Mouse (Mus musculus): ENCODE results near the gene Eif4a2. TPM values are rescaled to one million over a fixed set of nuclear protein-coding genes. Genes with fewer than 3 reads are reported as not detected.

The Eif4a2 gene
- total and polyA plus RNA-seq, 3 experiments = 128 to 385 (median 337) TPM

DNA sequence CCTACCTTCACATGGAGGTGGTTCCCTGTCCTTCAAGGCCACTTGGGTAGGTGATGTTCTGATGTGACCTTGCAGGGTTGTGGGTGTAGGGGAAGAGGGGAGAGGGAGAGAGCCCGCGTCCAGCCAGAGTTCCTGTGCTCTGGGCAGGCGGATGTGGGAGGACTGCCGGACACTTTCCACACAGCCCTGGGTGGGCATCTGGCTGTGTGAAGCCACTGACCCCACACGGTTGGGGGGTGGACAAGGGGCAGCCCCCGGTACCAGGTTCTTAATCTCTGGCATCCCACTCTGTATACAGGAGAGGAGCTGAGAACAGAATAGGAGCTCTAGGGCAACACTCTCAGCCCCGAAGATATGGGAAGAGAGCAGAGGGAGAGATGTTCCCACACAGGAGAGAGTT, 51.0 kb downstream of the Eif4a2 start:
- no peaks in the 10 kb centered on the region for H3K36me3 ChIP-seq (ENCODE audit: control insufficient read depth, insufficient read depth, low read length)
- intact Hi-C loops (cut with DNase I) = no loop called here
- no peak for TF ChIP-seq POLR2A (IDR thresholded peaks at IDR 0.05; ENCODE audit: insufficient read depth, low read depth, low read length)
- TF ChIP-seq CTCF (IDR thresholded peaks at IDR 0.05) = no peak
- no peak for TF ChIP-seq EP300 (IDR thresholded peaks at IDR 0.05; ENCODE audit: insufficient read depth, low read depth, low read length)
- no peak for DNase-seq
- H3K79me2 ChIP-seq (replicated peaks; ENCODE audit: control insufficient read depth, insufficient read depth, low read length) = no peaks in the 10 kb centered on the region
- H3K9ac ChIP-seq (ENCODE audit: low read depth, low read length) = no peak overlapping the region
- WGBS = 84% methylated on average over 7 of the region's 7 CpGs
- H3K27me3 ChIP-seq (ENCODE audit: control insufficient read depth, insufficient read depth, low read length) = no peaks in the 10 kb centered on the region
- H3K4me1 ChIP-seq (ENCODE audit: control insufficient read depth, insufficient read depth, low read length) = no peaks in the 10 kb centered on the region; the same call in 1 of the 2 replicates
- H3K4me3 ChIP-seq = no peak overlapping the region
- no peak overlapping the region for H3K27ac ChIP-seq

DNA sequence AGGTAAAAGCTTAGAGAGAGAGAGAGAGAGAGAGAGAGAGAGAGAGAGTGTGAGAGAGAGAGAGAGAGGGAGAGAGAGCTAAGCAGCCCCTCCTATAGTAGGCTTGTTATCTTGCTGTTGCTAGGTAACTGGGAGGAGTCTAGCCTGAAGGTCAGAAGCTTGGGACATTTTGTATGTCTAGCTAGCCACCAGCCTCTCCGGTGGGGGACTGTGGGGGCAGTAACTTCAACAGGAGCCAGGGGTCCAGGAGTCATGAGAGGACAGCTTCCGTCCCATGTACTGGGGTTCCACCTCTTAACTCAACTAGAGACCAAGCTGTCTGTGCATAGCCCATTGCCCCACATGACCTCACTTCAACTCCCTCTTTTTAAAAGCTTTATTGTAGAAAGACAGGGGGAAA, 51.7 kb downstream of the Eif4a2 start:
- intact Hi-C loops (cut with DNase I) = no loop called here
- 36% methylated on average over 2 of the region's 2 CpGs for WGBS

DNA sequence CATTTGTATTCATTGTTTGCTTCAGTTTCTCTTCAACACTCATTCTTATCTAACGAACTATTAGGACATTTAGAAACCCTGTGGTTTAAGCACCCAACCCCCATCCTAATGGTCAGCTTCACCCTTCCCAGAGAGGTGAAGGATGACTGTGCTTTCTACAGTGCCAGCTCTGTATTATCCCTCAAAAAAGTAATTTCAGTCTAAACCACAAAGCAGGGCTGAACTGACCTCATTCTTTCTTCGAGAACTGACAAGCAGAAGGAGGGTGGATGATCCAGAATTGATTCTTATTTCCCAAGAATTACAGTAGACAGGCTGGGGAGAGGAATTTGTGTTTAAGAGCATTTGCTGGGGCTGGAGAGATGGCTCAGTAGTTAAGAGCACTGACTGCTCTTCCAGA, 52.5 kb downstream of the Eif4a2 start:
- intact Hi-C loops (cut with DNase I) = no loop called here
- Histone ChIP-seq H3K27ac (no peak overlapping the region), H3K79me2 (replicated peaks; ENCODE audit: control insufficient read depth, insufficient read depth, low read length) (no peaks in the 10 kb centered on the region), H3K27me3 (ENCODE audit: control insufficient read depth, insufficient read depth, low read length) (no peaks in the 10 kb centered on the region), H3K9ac (ENCODE audit: low read depth, low read length) (no peak overlapping the region), H3K36me3 (ENCODE audit: control insufficient read depth, insufficient read depth, low read length) (no peaks in the 10 kb centered on the region), H3K4me3 (no peak overlapping the region), H3K4me1 (ENCODE audit: control insufficient read depth, insufficient read depth, low read length) (peaks cover 2% of the 10 kb centered on the region)
- WGBS = 61% methylated on average over 2 of the region's 2 CpGs
- no peak for DNase-seq
- TF ChIP-seq CTCF (IDR thresholded peaks at IDR 0.05) (no peak), POLR2A (IDR thresholded peaks at IDR 0.05; ENCODE audit: insufficient read depth, low read depth, low read length) (no peak), EP300 (IDR thresholded peaks at IDR 0.05; ENCODE audit: insufficient read depth, low read depth, low read length) (no peak)

More for the DNA sequence above, 51.7 kb downstream of the Eif4a2 start:
- no peak overlapping the region for H3K27ac ChIP-seq
- no peak for TF ChIP-seq CTCF (IDR thresholded peaks at IDR 0.05)
- TF ChIP-seq POLR2A (IDR thresholded peaks at IDR 0.05; ENCODE audit: insufficient read depth, low read depth, low read length) = no peak
- no peak for TF ChIP-seq EP300 (IDR thresholded peaks at IDR 0.05; ENCODE audit: insufficient read depth, low read depth, low read length)
- no peak overlapping the region for H3K9ac ChIP-seq (ENCODE audit: low read depth, low read length)
- no peaks in the 10 kb centered on the region for H3K79me2 ChIP-seq (replicated peaks; ENCODE audit: control insufficient read depth, insufficient read depth, low read length)
- H3K4me3 ChIP-seq = no peak overlapping the region
- DNase-seq = no peak
- H3K4me1 ChIP-seq (ENCODE audit: control insufficient read depth, insufficient read depth, low read length) = peaks cover 2% of the 10 kb centered on the region
- no peaks in the 10 kb centered on the region for H3K27me3 ChIP-seq (ENCODE audit: control insufficient read depth, insufficient read depth, low read length)
- no peaks in the 10 kb centered on the region for H3K36me3 ChIP-seq (ENCODE audit: control insufficient read depth, insufficient read depth, low read length)

DNA sequence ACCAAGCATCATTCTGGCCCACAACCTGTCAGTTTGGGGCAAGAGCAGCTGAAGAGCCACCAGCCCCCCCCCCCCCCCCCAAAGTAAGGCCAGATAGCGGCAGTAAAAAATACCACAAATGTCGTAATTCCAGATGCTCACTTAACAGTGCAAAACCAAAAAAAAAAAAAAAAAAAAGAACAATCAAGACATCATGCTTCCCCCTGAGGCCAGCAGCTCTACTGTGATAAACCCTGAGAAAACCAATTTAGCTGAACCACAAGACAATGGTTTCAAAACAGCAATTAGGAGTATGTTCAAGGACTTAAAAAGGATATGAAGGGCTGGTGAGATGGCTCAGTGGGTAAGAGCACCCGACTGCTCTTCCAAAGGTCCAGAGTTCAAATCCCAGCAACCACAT, 54.9 kb downstream of the Eif4a2 start:
- intact Hi-C loops (cut with DNase I) = no loop called here
- Histone ChIP-seq H3K36me3 (ENCODE audit: control insufficient read depth, insufficient read depth, low read length) (no peaks in the 10 kb centered on the region), H3K27me3 (ENCODE audit: control insufficient read depth, insufficient read depth, low read length) (no peaks in the 10 kb centered on the region), H3K27ac (no peak overlapping the region), H3K4me1 (ENCODE audit: control insufficient read depth, insufficient read depth, low read length) (peaks cover 4% of the 10 kb centered on the region), H3K9ac (ENCODE audit: low read depth, low read length) (no peak overlapping the region), H3K79me2 (replicated peaks; ENCODE audit: control insufficient read depth, insufficient read depth, low read length) (no peaks in the 10 kb centered on the region), H3K4me3 (no peak overlapping the region)
- TF ChIP-seq CTCF (IDR thresholded peaks at IDR 0.05) (no peak), POLR2A (IDR thresholded peaks at IDR 0.05; ENCODE audit: insufficient read depth, low read depth, low read length) (no peak), EP300 (IDR thresholded peaks at IDR 0.05; ENCODE audit: insufficient read depth, low read depth, low read length) (no peak)
- 85% methylated on average over 3 of the region's 3 CpGs for WGBS
- DNase-seq = no peak

Small RNA genes within 50 kb of the gene (microRNA-seq; reads per million reads assigned to microRNA genes)
- 0.39 to 0.56 reads per million in 2 experiments for gene Gm49346

Other genes starting within 250 kb of the Eif4a2 start
- gene Tbccd1, start 249.8 kb upstream of the Eif4a2 start, total RNA-seq (2021) = 10 to 100 TPM; 12.7 to 12.8 TPM
- gene Tbccd1, start 249.8 kb upstream of the Eif4a2 start, polyA plus RNA-seq (2012; rRNA removed) = 10.3 and 16.1 TPM in 2 replicates
- 10 to 100 TPM; 59.5 to 68.5 TPM for gene Dnajb11, start 249.6 kb upstream of the Eif4a2 start, total RNA-seq (2021)
- 13.0 and 19.3 TPM in 2 replicates for gene Dnajb11, start 249.6 kb upstream of the Eif4a2 start, polyA plus RNA-seq (2012; rRNA removed)
- 1 to 10 TPM; 8.0 to 8.6 TPM for gene Ahsg, start 216.2 kb upstream of the Eif4a2 start, total RNA-seq (2021)
- 15.1 and 19.3 TPM in 2 replicates for gene Ahsg, start 216.2 kb upstream of the Eif4a2 start, polyA plus RNA-seq (2012; rRNA removed)
- under 1 TPM; 0.27 to 0.57 TPM for gene Fetub, start 189.1 kb upstream of the Eif4a2 start, total RNA-seq (2021)
- gene Fetub, start 189.1 kb upstream of the Eif4a2 start, polyA plus RNA-seq (2012; rRNA removed) = 0.44 and 0.86 TPM in 2 replicates
- not detected for gene Hrg, start 156.4 kb upstream of the Eif4a2 start, total RNA-seq (2021)
- 0.26 TPM in 1 of 2 replicates, not detected in the other for gene Hrg, start 156.4 kb upstream of the Eif4a2 start, polyA plus RNA-seq (2012; rRNA removed)
- gene Kng2, start 78.0 kb upstream of the Eif4a2 start, total RNA-seq (2021) = under 1 TPM in 1 of 2 experiments, not detected in 1; 0.21 TPM
- gene Kng2, start 78.0 kb upstream of the Eif4a2 start, polyA plus RNA-seq (2012; rRNA removed) = 0.37 and 0.47 TPM in 2 replicates
- not detected for gene Kng1, start 49.6 kb upstream of the Eif4a2 start, total RNA-seq (2021)
- 0.50 TPM in 1 of 2 replicates, not detected in the other for gene Kng1, start 49.6 kb upstream of the Eif4a2 start, polyA plus RNA-seq (2012; rRNA removed)
- gene Rfc4, start 20.3 kb downstream of the Eif4a2 start, total RNA-seq (2021) = 1 to 10 TPM; 6.2 to 7.3 TPM
- gene Rfc4, start 20.3 kb downstream of the Eif4a2 start, polyA plus RNA-seq (2012; rRNA removed) = 1.5 and 1.6 TPM in 2 replicates
- 10 to 100 TPM in 1 of 2 experiments, 1 to 10 TPM in 1; 5.9 to 13.6 TPM for gene Adipoq, start 39.1 kb downstream of the Eif4a2 start, total RNA-seq (2021)
- gene Adipoq, start 39.1 kb downstream of the Eif4a2 start, polyA plus RNA-seq (2012; rRNA removed) = 26.4 and 52.5 TPM in 2 replicates
- 1 to 10 TPM; 8.4 to 9.9 TPM for gene St6gal1, start 117.3 kb downstream of the Eif4a2 start, total RNA-seq (2021)
- gene St6gal1, start 117.3 kb downstream of the Eif4a2 start, polyA plus RNA-seq (2012; rRNA removed) = 6.0 and 9.9 TPM in 2 replicates